Mouse (Mus musculus): ENCODE measurements around the gene Zbtb17.

DNA sequence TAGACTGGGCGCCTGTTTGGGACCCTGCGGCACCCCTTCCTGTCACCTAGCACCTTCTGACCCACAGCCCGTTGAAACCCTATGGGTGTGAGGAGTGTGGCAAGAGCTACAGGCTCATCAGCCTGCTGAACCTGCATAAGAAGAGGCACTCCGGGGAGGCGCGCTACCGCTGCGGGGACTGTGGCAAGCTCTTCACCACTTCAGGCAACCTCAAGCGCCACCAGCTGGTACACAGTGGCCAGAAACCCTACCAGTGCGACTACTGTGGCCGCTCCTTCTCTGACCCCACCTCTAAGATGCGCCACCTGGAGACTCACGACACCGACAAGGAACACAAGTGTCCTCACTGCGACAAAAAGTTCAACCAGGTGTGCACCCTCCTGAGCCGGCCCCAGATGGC, 20.3 kb downstream of the Zbtb17 start:
- no peak for TF ChIP-seq CTCF (IDR thresholded peaks at IDR 0.05; ENCODE audit: borderline replicate concordance, extremely low read depth, insufficient read depth, insufficient read length)
- no peak for TF ChIP-seq POLR2A (IDR thresholded peaks at IDR 0.05; ENCODE audit: borderline replicate concordance, extremely low read depth, insufficient read depth, insufficient read length, poor library complexity, severe bottlenecking)
